Mouse (Mus musculus) heart, embryonic 15.5 days (tissue): ENCODE data around the gene Prl3d2. TPM values are rescaled to one million over a fixed set of nuclear protein-coding genes. Genes with fewer than 3 reads are reported as not detected.
"Not testable (repeated sequence)": the region's sequence is repeated elsewhere in the genome, so short reads cannot be mapped to it uniquely, and the experiment has no call there.

Experiments used
- ATAC-seq: fragments of 200-750 bp; cut with Nextera tagmentation; replicated peaks from 2 replicates; pipeline ENCODE4 v1.8.0; 2017; ENCODE audit warnings: low read depth, moderate TSS enrichment; ENCODE audit not compliant: insufficient number of reproducible peaks, insufficient read depth, low FRiP score
- H3K27ac ChIP-seq: fragments of 300-500 bp; sonication (generic); 2 replicates; pipeline ENCODE4 v1.5.1; 2015; ENCODE audit warnings: mild to moderate bottlenecking, inconsistent platforms
- H3K27me3 ChIP-seq: fragments of 300-500 bp; sonication (generic); 2 replicates; pipeline ENCODE4 v1.6.1; 2015; ENCODE audit warnings: inconsistent platforms
- H3K36me3 ChIP-seq: fragments of 300-500 bp; sonication (generic); 2 replicates; pipeline ENCODE4 v1.6.1; 2015; ENCODE audit warnings: mild to moderate bottlenecking, inconsistent platforms
- H3K4me1 ChIP-seq: fragments of 300-500 bp; sonication (generic); replicated peaks from 2 replicates; pipeline ENCODE4 v1.6.1; 2015; ENCODE audit warnings: inconsistent platforms
- H3K4me2 ChIP-seq: fragments of 300-500 bp; sonication (generic); 2 replicates; pipeline ENCODE4 v1.6.1; 2015; ENCODE audit warnings: inconsistent platforms, mild to moderate bottlenecking, moderate library complexity
- H3K4me3 ChIP-seq: fragments of 300-500 bp; sonication (generic); 2 replicates; pipeline ENCODE4 v1.5.1; 2015; ENCODE audit warnings: mild to moderate bottlenecking, inconsistent platforms
- H3K9ac ChIP-seq: fragments of 300-500 bp; sonication (generic); 2 replicates; pipeline ENCODE4 v1.6.1; 2015; ENCODE audit warnings: mild to moderate bottlenecking, inconsistent platforms
- H3K9me3 ChIP-seq: fragments of 300-500 bp; sonication (generic); replicated peaks from 2 replicates; pipeline ENCODE4 v1.6.1; 2016; ENCODE audit warnings: inconsistent platforms
- WGBS: fragments of 180-500 bp; shearing (Covaris S2); methylation state at CpG from one replicate; pipeline ENCODE4 v1.1.7; 2015; ENCODE audit warnings: mixed read lengths; 5-methylcytosine and 5-hydroxymethylcytosine counted together
- polyA plus RNA-seq: library from polyadenylated mRNA; unstranded; fragments of >200 nt; fragmentation: Nextera tagmentation; extraction: Ambion mirVana; gene quantifications from 2 replicates; pipeline ENCODE4 v1.2.1, GENCODE M21; 2015

The Prl3d2 gene
- polyA plus RNA-seq = not detected in 2 replicates

DNA sequence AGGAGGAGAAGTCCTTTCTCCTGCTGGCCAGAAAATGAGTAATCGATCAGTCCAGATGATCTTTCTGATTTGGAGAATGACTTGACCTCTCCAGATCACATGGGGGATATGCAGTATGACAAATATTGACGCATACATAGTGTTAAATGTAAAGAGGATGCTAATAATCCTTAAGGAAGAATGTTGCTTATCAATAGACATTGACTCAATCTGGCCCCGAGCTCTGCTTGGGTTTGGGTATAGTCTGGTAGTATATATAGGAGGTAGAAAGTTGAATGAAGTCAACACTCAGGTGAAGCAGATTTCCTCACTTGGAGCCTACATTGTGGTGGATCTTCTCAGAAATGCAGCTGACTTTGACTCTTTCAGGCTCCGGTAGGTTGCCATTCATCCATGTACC, at the start of gene Prl3d2:
Gene Prl3d2, plus strand, starts transcription at position 301 of the 400 bp plus-strand sequence.
- H3K4me3 ChIP-seq, H3K27ac ChIP-seq, H3K9me3 ChIP-seq, H3K36me3 ChIP-seq, H3K4me2 ChIP-seq, H3K27me3 ChIP-seq, H3K9ac ChIP-seq, H3K4me1 ChIP-seq, ATAC-seq: not testable (repeated sequence)
- 90% methylated on average over 4 of the region's 4 CpGs for WGBS

GRCm38 (mm10) chr13:27093890-27094289, 27.6 kb upstream of the Prl3d2 start, which contains the start of gene Prl3d1:
TSS of gene Prl3d1 (plus strand) at chr13:27094190.
- H3K4me1 ChIP-seq, H3K27me3 ChIP-seq, H3K9me3 ChIP-seq, H3K27ac ChIP-seq, H3K4me3 ChIP-seq, H3K4me2 ChIP-seq, H3K9ac ChIP-seq, H3K36me3 ChIP-seq, ATAC-seq: not testable (repeated sequence)
- 80% methylated on average over 5 of the region's 5 CpGs for WGBS

DNA sequence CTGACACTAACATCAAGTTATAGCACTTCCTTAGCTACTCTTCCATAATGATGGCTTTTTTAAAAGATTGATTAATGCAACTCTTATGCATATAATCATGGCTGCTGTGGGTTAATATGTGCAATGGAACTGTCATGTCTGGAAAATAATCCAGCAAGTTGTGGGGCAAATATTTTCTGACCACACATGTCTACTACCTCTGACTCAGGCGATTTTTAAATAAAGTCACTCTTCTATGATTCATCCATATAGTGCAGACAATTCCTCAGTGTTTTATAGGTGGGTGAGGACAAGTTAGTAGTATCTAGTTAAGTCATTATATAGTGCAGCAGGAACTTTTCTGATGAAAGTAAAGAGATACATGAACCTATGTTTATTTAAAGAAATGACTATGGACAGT, 26.8 kb downstream of the Prl3d2 start:
- no peaks in the 10 kb centered on the region for H3K27me3 ChIP-seq
- H3K4me2 ChIP-seq = no peak overlapping the region
- H3K9me3 ChIP-seq = no peaks in the 10 kb centered on the region
- H3K4me3 ChIP-seq = no peak overlapping the region
- no peak for ATAC-seq
- 53% methylated on average over 1 of the region's 1 CpGs for WGBS
- H3K9ac ChIP-seq = no peak overlapping the region
- no peaks in the 10 kb centered on the region for H3K4me1 ChIP-seq
- no peak overlapping the region for H3K27ac ChIP-seq
- H3K36me3 ChIP-seq = no peaks in the 10 kb centered on the region

DNA sequence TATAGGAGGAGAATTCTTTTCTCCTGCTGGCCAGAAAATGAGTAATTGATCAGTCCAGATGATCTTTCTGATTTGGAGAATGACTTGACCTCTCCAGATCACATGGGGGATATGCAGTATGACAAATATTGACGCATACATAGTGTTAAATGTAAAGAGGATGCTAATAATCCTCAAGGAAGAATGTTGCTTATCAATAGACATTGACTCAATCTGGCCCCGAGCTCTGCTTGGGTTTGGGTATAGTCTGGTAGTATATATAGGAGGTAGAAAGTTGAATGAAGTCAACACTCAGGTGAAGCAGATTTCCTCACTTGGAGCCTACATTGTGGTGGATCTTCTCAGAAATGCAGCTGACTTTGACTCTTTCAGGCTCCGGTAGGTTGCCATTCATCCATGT, 35.0 kb downstream of the Prl3d2 start, which contains the start of gene Prl3d3:
Gene Prl3d3, plus strand, starts transcription at position 301 of the 400 bp plus-strand sequence.
- not testable (repeated sequence) for H3K4me1 ChIP-seq, H3K4me3 ChIP-seq, H3K9ac ChIP-seq, H3K4me2 ChIP-seq, ATAC-seq, H3K27me3 ChIP-seq, H3K27ac ChIP-seq, H3K9me3 ChIP-seq, H3K36me3 ChIP-seq
- 64% methylated on average over 3 of the region's 3 CpGs for WGBS

Other genes with a start within 250 kb of the Prl3d2 start
- gene Prl, start 64.1 kb upstream of the Prl3d2 start, polyA plus RNA-seq = not detected in 2 replicates
- not detected in 2 replicates for gene Prl3d1, start 27.5 kb upstream of the Prl3d2 start, polyA plus RNA-seq
- gene Prl3d3, start 35.1 kb downstream of the Prl3d2 start, polyA plus RNA-seq = not detected in 2 replicates
- not detected in 2 replicates for gene Prl3c1, start 75.0 kb downstream of the Prl3d2 start, polyA plus RNA-seq
- gene Prl3b1, start 120.1 kb downstream of the Prl3d2 start, polyA plus RNA-seq = not detected in 2 replicates
- gene Prl3a1, start 137.7 kb downstream of the Prl3d2 start, polyA plus RNA-seq = not detected in 2 replicates
- gene Prl6a1, start 190.9 kb downstream of the Prl3d2 start, polyA plus RNA-seq = not detected in 2 replicates
- not detected in 2 replicates for gene Prl8a2, start 224.0 kb downstream of the Prl3d2 start, polyA plus RNA-seq